Mouse (Mus musculus): ENCODE results near the gene Oip5.

GRCm38 (mm10) chr2:119572471-119572870, 45.8 kb downstream of the Oip5 start:
- no peak for TF ChIP-seq CTCF (IDR thresholded peaks at IDR 0.05; ENCODE audit: low read depth, low read length)
- no peak for TF ChIP-seq POLR2A (IDR thresholded peaks at IDR 0.05; ENCODE audit: borderline replicate concordance, low read depth, low read length)

Measured in bone marrow macrophage, adult 2 months (primary cell).